Mouse (Mus musculus): ENCODE measurements around the gene Grid1. TPM values are rescaled to one million over a fixed set of nuclear protein-coding genes. Genes with fewer than 3 reads are reported as not detected.

The Grid1 gene
- polyA plus RNA-seq, 1 experiment from 2014 or later = 0.24 TPM

- Histone ChIP-seq H3K36me3 (replicated peaks) (no peaks in the 10 kb centered on the region), H3K4me3 (no peak overlapping the region), H3K27ac (no peak overlapping the region), H3K9me3 (peaks cover 3% of the 10 kb centered on the region; the same call in 1 of the 2 replicates), H3K27me3 (ENCODE audit: poor library complexity, severe bottlenecking) (no peaks in the 10 kb centered on the region), H3K4me1 (peaks cover 5% of the 10 kb centered on the region; the same call in 1 of the 2 replicates)
- no peak for DNase-seq (ENCODE audit: extremely low spot score, low spot score)
- 68% methylated on average over 8 of the region's 8 CpGs for WGBS
These were observed 545.5 kb downstream of the Grid1 start for GRCm38 (mm10) chr14:35365177-35365944.

- Histone ChIP-seq H3K27me3 (ENCODE audit: poor library complexity, severe bottlenecking) (no peaks in the 10 kb centered on the region), H3K9me3 (peaks cover 9% of the 10 kb centered on the region; the same call in 1 of the 2 replicates), H3K4me3 (no peak overlapping the region), H3K27ac (no peak overlapping the region), H3K4me1 (no peaks in the 10 kb centered on the region; the same call in 1 of the 2 replicates), H3K36me3 (replicated peaks) (no peaks in the 10 kb centered on the region)
- DNase-seq (ENCODE audit: extremely low spot score, low spot score) = no peak
- WGBS = 73% methylated on average over 3 of the region's 3 CpGs
These were observed 554.5 kb downstream of the Grid1 start for GRCm38 (mm10) chr14:35374374-35374773.

GRCm38 (mm10) chr14:35393591-35393990 is 573.7 kb downstream of the Grid1 start:
- H3K4me1 ChIP-seq = no peaks in the 10 kb centered on the region
- H3K36me3 ChIP-seq (replicated peaks) = no peaks in the 10 kb centered on the region
- H3K9me3 ChIP-seq = no peaks in the 10 kb centered on the region
- no peak for DNase-seq (ENCODE audit: extremely low spot score, low spot score)
- H3K27me3 ChIP-seq (ENCODE audit: poor library complexity, severe bottlenecking) = no peaks in the 10 kb centered on the region
- no peak overlapping the region for H3K27ac ChIP-seq
- WGBS = 90% methylated on average over 4 of the region's 4 CpGs
- no peak overlapping the region for H3K4me3 ChIP-seq

GRCm38 (mm10) chr14:35404249-35404908 is 584.5 kb downstream of the Grid1 start:
- Histone ChIP-seq H3K4me3 (no peak overlapping the region), H3K27ac (no peak overlapping the region), H3K9me3 (no peaks in the 10 kb centered on the region), H3K36me3 (replicated peaks) (no peaks in the 10 kb centered on the region), H3K4me1 (no peaks in the 10 kb centered on the region), H3K27me3 (ENCODE audit: poor library complexity, severe bottlenecking) (no peaks in the 10 kb centered on the region)
- 81% methylated on average over 3 of the region's 3 CpGs for WGBS
- no peak for DNase-seq (ENCODE audit: extremely low spot score, low spot score)

- no peak for DNase-seq (ENCODE audit: extremely low spot score, low spot score)
- 88% methylated on average over 2 of the region's 2 CpGs for WGBS
These were observed 610.4 kb downstream of the Grid1 start for GRCm38 (mm10) chr14:35430259-35430658.

GRCm38 (mm10) chr14:35453702-35454101 is 633.8 kb downstream of the Grid1 start:
- no peaks in the 10 kb centered on the region for H3K9me3 ChIP-seq
- no peak for DNase-seq (ENCODE audit: extremely low spot score, low spot score)
- H3K27ac ChIP-seq = no peak overlapping the region
- 96% methylated on average over 7 of the region's 7 CpGs for WGBS
- H3K36me3 ChIP-seq (replicated peaks) = no peaks in the 10 kb centered on the region
- H3K27me3 ChIP-seq (ENCODE audit: poor library complexity, severe bottlenecking) = no peaks in the 10 kb centered on the region
- no peaks in the 10 kb centered on the region for H3K4me1 ChIP-seq
- no peak overlapping the region for H3K4me3 ChIP-seq

More at GRCm38 (mm10) chr14:35430259-35430658, 610.4 kb downstream of the Grid1 start:
- H3K9me3 ChIP-seq = no peaks in the 10 kb centered on the region
- no peak overlapping the region for H3K4me3 ChIP-seq
- H3K27ac ChIP-seq = no peak overlapping the region
- H3K36me3 ChIP-seq (replicated peaks) = no peaks in the 10 kb centered on the region
- no peaks in the 10 kb centered on the region for H3K27me3 ChIP-seq (ENCODE audit: poor library complexity, severe bottlenecking)
- no peaks in the 10 kb centered on the region for H3K4me1 ChIP-seq

GRCm38 (mm10) chr14:35468254-35468653 is 648.3 kb downstream of the Grid1 start:
- no peak for DNase-seq (ENCODE audit: extremely low spot score, low spot score)
- 80% methylated on average over 6 of the region's 6 CpGs for WGBS
- no peak overlapping the region for H3K4me3 ChIP-seq
- H3K4me1 ChIP-seq = no peaks in the 10 kb centered on the region
- no peaks in the 10 kb centered on the region for H3K27me3 ChIP-seq (ENCODE audit: poor library complexity, severe bottlenecking)
- no peaks in the 10 kb centered on the region for H3K9me3 ChIP-seq
- no peaks in the 10 kb centered on the region for H3K36me3 ChIP-seq (replicated peaks)
- no peak overlapping the region for H3K27ac ChIP-seq

GRCm38 (mm10) chr14:35486017-35486416 is 666.1 kb downstream of the Grid1 start:
- no peak overlapping the region for H3K27ac ChIP-seq
- WGBS = 86% methylated on average over 2 of the region's 2 CpGs
- no peaks in the 10 kb centered on the region for H3K36me3 ChIP-seq (replicated peaks)
- no peaks in the 10 kb centered on the region for H3K27me3 ChIP-seq (ENCODE audit: poor library complexity, severe bottlenecking)
- no peaks in the 10 kb centered on the region for H3K9me3 ChIP-seq
- H3K4me1 ChIP-seq = no peaks in the 10 kb centered on the region
- no peak for DNase-seq (ENCODE audit: extremely low spot score, low spot score)
- no peak overlapping the region for H3K4me3 ChIP-seq

- no peaks in the 10 kb centered on the region for H3K27me3 ChIP-seq (ENCODE audit: poor library complexity, severe bottlenecking)
- H3K27ac ChIP-seq = no peak overlapping the region
- DNase-seq (ENCODE audit: extremely low spot score, low spot score) = no peak
- no peaks in the 10 kb centered on the region for H3K4me1 ChIP-seq
- H3K36me3 ChIP-seq (replicated peaks) = no peaks in the 10 kb centered on the region
- no peaks in the 10 kb centered on the region for H3K9me3 ChIP-seq
- WGBS = 72% methylated on average over 5 of the region's 5 CpGs
- H3K4me3 ChIP-seq = no peak overlapping the region
These were observed 682.4 kb downstream of the Grid1 start for GRCm38 (mm10) chr14:35502324-35502723.

- Histone ChIP-seq H3K27ac (no peak overlapping the region), H3K9me3 (no peaks in the 10 kb centered on the region), H3K36me3 (replicated peaks) (no peaks in the 10 kb centered on the region), H3K4me1 (no peaks in the 10 kb centered on the region), H3K27me3 (ENCODE audit: poor library complexity, severe bottlenecking) (no peaks in the 10 kb centered on the region), H3K4me3 (no peak overlapping the region)
- no peak for DNase-seq (ENCODE audit: extremely low spot score, low spot score)
These were observed 699.5 kb downstream of the Grid1 start for GRCm38 (mm10) chr14:35519402-35519801.

GRCm38 (mm10) chr14:35538835-35539234 is 718.9 kb downstream of the Grid1 start:
- H3K36me3 ChIP-seq (replicated peaks) = no peaks in the 10 kb centered on the region
- no peaks in the 10 kb centered on the region for H3K27me3 ChIP-seq (ENCODE audit: poor library complexity, severe bottlenecking)
- H3K4me3 ChIP-seq = no peak overlapping the region
- H3K27ac ChIP-seq = no peak overlapping the region
- 87% methylated on average over 3 of the region's 3 CpGs for WGBS
- no peaks in the 10 kb centered on the region for H3K9me3 ChIP-seq
- peaks cover 21% of the 10 kb centered on the region for H3K4me1 ChIP-seq
- no peak for DNase-seq (ENCODE audit: extremely low spot score, low spot score)

GRCm38 (mm10) chr14:35541254-35541991 is 721.5 kb downstream of the Grid1 start:
- no peak overlapping the region for H3K27ac ChIP-seq
- no peaks in the 10 kb centered on the region for H3K9me3 ChIP-seq
- no peak for DNase-seq (ENCODE audit: extremely low spot score, low spot score)
- H3K36me3 ChIP-seq (replicated peaks) = no peaks in the 10 kb centered on the region
- peaks cover 21% of the 10 kb centered on the region for H3K4me1 ChIP-seq
- H3K4me3 ChIP-seq = no peak overlapping the region
- H3K27me3 ChIP-seq (ENCODE audit: poor library complexity, severe bottlenecking) = no peaks in the 10 kb centered on the region
- 37% methylated on average over 4 of the region's 4 CpGs for WGBS

GRCm38 (mm10) chr14:35541992-35542380 is 722.1 kb downstream of the Grid1 start:
- no peak for DNase-seq (ENCODE audit: extremely low spot score, low spot score)
- Histone ChIP-seq H3K27me3 (ENCODE audit: poor library complexity, severe bottlenecking) (no peaks in the 10 kb centered on the region), H3K9me3 (no peaks in the 10 kb centered on the region), H3K4me3 (no peak overlapping the region), H3K36me3 (replicated peaks) (no peaks in the 10 kb centered on the region), H3K4me1 (peaks cover 21% of the 10 kb centered on the region), H3K27ac (no peak overlapping the region)
- WGBS = 81% methylated on average over 1 of the region's 1 CpGs

Measured in forebrain, embryonic 10.5 days (tissue).